Mouse (Mus musculus) layer of hippocampus, postnatal 14 days (tissue): ENCODE results near the gene Ccdc88c. TPM values are rescaled to one million over a fixed set of nuclear protein-coding genes. Genes with fewer than 3 reads are reported as not detected.

Source experiments
- microRNA-seq, 2 experiments: library from miRNA; unstranded; fragments of <30 nt; microRNA quantifications; one replicate each; pipeline ENCODE4 v1.2.0; 2021
- total RNA-seq, 2 experiments: library from RNA; stranded (reverse); gene quantifications; 2 replicates each; pipeline ENCODE4 v1.2.3; 2021

The Ccdc88c gene
- total RNA-seq, 2 experiments from 2014 or later: 33.5 to 38.3 TPM

Small RNA genes within 50 kb of the gene (microRNA-seq; reads per million reads assigned to microRNA genes)
- 0 reads per million in 2 experiments for gene Mir1190

Other genes starting within 250 kb of the Ccdc88c start
- gene Dglucy, start 250.0 kb downstream of the Ccdc88c start, total RNA-seq: 1 to 10 TPM; 5.1 to 6.7 TPM
- 10 to 100 TPM; 20.8 to 24.4 TPM for gene Gpr68, start 120.9 kb downstream of the Ccdc88c start, total RNA-seq
- gene Ppp4r3a, start 54.6 kb upstream of the Ccdc88c start, total RNA-seq: 10 to 100 TPM; 43.2 to 43.4 TPM